Mouse (Mus musculus) myocyte (in vitro differentiated cells): ENCODE measurements around the gene Zdhhc1. TPM values are rescaled to one million over a fixed set of nuclear protein-coding genes. Genes with fewer than 3 reads are reported as not detected.

Source experiments
- H3K27me3 ChIP-seq: one replicate; pipeline ENCODE4 v1.6.1; 2011; ENCODE audit not compliant: control insufficient read depth, insufficient read depth, insufficient read length
- H3K36me3 ChIP-seq: one replicate; pipeline ENCODE4 v1.6.1; 2011; ENCODE audit not compliant: control insufficient read depth, insufficient read depth
- H3K4me2 ChIP-seq: one replicate; pipeline ENCODE4 v1.6.1; 2011; ENCODE audit warnings: low read depth, control low read depth
- H3K4me3 ChIP-seq: one replicate; pipeline ENCODE4 v1.5.1; 2011; ENCODE audit warnings: mild to moderate bottlenecking, control low read depth, moderate library complexity
- H3K79me2 ChIP-seq: one replicate; pipeline ENCODE4 v1.6.1; 2011; ENCODE audit not compliant: control insufficient read depth, insufficient read depth
- H3ac ChIP-seq: one replicate; pipeline ENCODE4 v1.6.1; 2011; ENCODE audit not compliant: control insufficient read depth, insufficient read length
- CEBPB ChIP-seq: IDR thresholded peaks from 2 replicates; pipeline ENCODE4 v1.6.1; 2011; ENCODE audit warnings: mild to moderate bottlenecking, moderate library complexity; ENCODE audit not compliant: poor library complexity, insufficient read depth, severe bottlenecking
- E2F4 ChIP-seq: IDR thresholded peaks from one replicate; pipeline ENCODE4 v1.6.1; 2011; ENCODE audit warnings: mild to moderate bottlenecking, control low read depth, moderate library complexity; ENCODE audit not compliant: insufficient read depth
- MAX ChIP-seq: IDR thresholded peaks from one replicate; pipeline ENCODE4 v1.6.1; 2011; ENCODE audit warnings: low read depth, mild to moderate bottlenecking, control low read depth
- MYOD1 ChIP-seq, 3 experiments: IDR thresholded peaks; one replicate each; pipeline ENCODE4 v1.6.1; 2011; ENCODE audit warnings: control low read depth in 2 of 3, low read depth in 2 of 3, mild to moderate bottlenecking in 2 of 3, moderate library complexity in 1 of 3; ENCODE audit not compliant: insufficient read length in 2 of 3, control insufficient read depth in 1 of 3
- MYOG ChIP-seq, 3 experiments: IDR thresholded peaks; one replicate each; pipeline ENCODE4 v1.6.1; 2011; ENCODE audit warnings: control low read depth in 2 of 3, low read depth in 2 of 3, mild to moderate bottlenecking in 2 of 3; ENCODE audit not compliant: insufficient read length in 2 of 3, control insufficient read depth in 1 of 3, insufficient read depth in 1 of 3
- POLR2A ChIP-seq: IDR thresholded peaks from one replicate; pipeline ENCODE4 v1.6.1; 2011; ENCODE audit warnings: low read depth, mild to moderate bottlenecking, control low read depth, moderate library complexity; ENCODE audit not compliant: insufficient read length
- POLR2AphosphoS2 ChIP-seq: IDR thresholded peaks from one replicate; pipeline ENCODE4 v1.6.1; 2011; ENCODE audit warnings: low read depth, control low read depth; ENCODE audit not compliant: insufficient read length
- REST ChIP-seq: IDR thresholded peaks from one replicate; pipeline ENCODE4 v1.6.1; 2011; ENCODE audit warnings: mild to moderate bottlenecking, control low read depth, moderate library complexity; ENCODE audit not compliant: insufficient read depth, insufficient read length
- SRF ChIP-seq: IDR thresholded peaks from one replicate; pipeline ENCODE4 v1.6.1; 2011; ENCODE audit warnings: low read depth; ENCODE audit not compliant: control insufficient read depth, insufficient read length
- TCF12 ChIP-seq: IDR thresholded peaks from one replicate; pipeline ENCODE4 v1.6.1; 2011; ENCODE audit warnings: mild to moderate bottlenecking, control low read depth; ENCODE audit not compliant: poor library complexity, insufficient read depth, severe bottlenecking
- TCF3 ChIP-seq: IDR thresholded peaks from one replicate; pipeline ENCODE4 v1.6.1; 2011; ENCODE audit warnings: low read depth, control low read depth; ENCODE audit not compliant: insufficient read length
- USF1 ChIP-seq: IDR thresholded peaks from one replicate; pipeline ENCODE4 v1.6.1; 2011; ENCODE audit warnings: low read depth, mild to moderate bottlenecking, control low read depth, moderate library complexity
- polyA plus RNA-seq: library from polyadenylated mRNA; unstranded; fragments of >200 nt; fragmentation: generic; extraction: Trizol; gene quantifications from one replicate; pipeline ENCODE4 v1.2.1, GENCODE M21; 2012; ENCODE audit warnings: missing spikeins

Gene Zdhhc1
- polyA plus RNA-seq, 1 experiment = 17.3 TPM

GRCm38 (mm10) chr8:105489281-105489680 lies 7.4 kb downstream of the Zdhhc1 start:
- TF ChIP-seq POLR2AphosphoS2 = no peak
- TF ChIP-seq TCF3 = no peak
- no peak for TF ChIP-seq USF1
- no peak for TF ChIP-seq E2F4
- no peak for TF ChIP-seq CEBPB
- TF ChIP-seq TCF12 = no peak
- TF ChIP-seq MYOG (IDR thresholded peaks at IDR 0.05; ENCODE audit: control insufficient read depth in 1 of 3, insufficient read depth in 1 of 3, insufficient read length in 2 of 3, low read depth in 2 of 3) = no peak
- TF ChIP-seq MAX = no peak
- no peak for TF ChIP-seq MYOD1 (IDR thresholded peaks at IDR 0.05; ENCODE audit: control insufficient read depth in 1 of 3, insufficient read length in 2 of 3, low read depth in 2 of 3)
- no peak for TF ChIP-seq POLR2A
- no peaks in the 10 kb centered on the region for H3K27me3 ChIP-seq

GRCm38 (mm10) chr8:105488082-105488481 lies 8.6 kb downstream of the Zdhhc1 start:
- H3K36me3 ChIP-seq = peaks cover 18% of the 10 kb centered on the region
- H3ac ChIP-seq = no peak overlapping the region
- no peak overlapping the region for H3K4me3 ChIP-seq
- no peak overlapping the region for H3K4me2 ChIP-seq
- no peak for TF ChIP-seq MYOG (IDR thresholded peaks at IDR 0.05; ENCODE audit: control insufficient read depth in 1 of 3, insufficient read depth in 1 of 3, insufficient read length in 2 of 3, low read depth in 2 of 3)
- no peak for TF ChIP-seq TCF12
- no peak for TF ChIP-seq SRF
- TF ChIP-seq E2F4 = no peak
- TF ChIP-seq REST = no peak
- no peak for TF ChIP-seq CEBPB
- no peak for TF ChIP-seq TCF3
- TF ChIP-seq POLR2AphosphoS2 = no peak
- no peak for TF ChIP-seq USF1
- no peaks in the 10 kb centered on the region for H3K27me3 ChIP-seq
- H3K79me2 ChIP-seq = no peaks in the 10 kb centered on the region

More at GRCm38 (mm10) chr8:105489281-105489680, 7.4 kb downstream of the Zdhhc1 start:
- Histone ChIP-seq H3ac (no peak overlapping the region), H3K79me2 (no peaks in the 10 kb centered on the region), H3K36me3 (peaks cover 18% of the 10 kb centered on the region), H3K4me3 (no peak overlapping the region), H3K4me2 (no peak overlapping the region)

GRCm38 (mm10) chr8:105484392-105484791 lies 12.3 kb downstream of the Zdhhc1 start:
- peaks cover 18% of the 10 kb centered on the region for H3K36me3 ChIP-seq
- no peaks in the 10 kb centered on the region for H3K27me3 ChIP-seq
- TF ChIP-seq USF1 (no peak), MYOG (IDR thresholded peaks at IDR 0.05; ENCODE audit: control insufficient read depth in 1 of 3, insufficient read depth in 1 of 3, insufficient read length in 2 of 3, low read depth in 2 of 3) (peak in 1 of 3 experiments; percentile 8)
- no peaks in the 10 kb centered on the region for H3K79me2 ChIP-seq
- H3K4me2 ChIP-seq = peak overlapping the region; percentile 43
- no peak overlapping the region for H3ac ChIP-seq
- H3K4me3 ChIP-seq = no peak overlapping the region

GRCm38 (mm10) chr8:105484030-105484368 lies 12.7 kb downstream of the Zdhhc1 start:
- peak overlapping the region; percentile 43 for H3K4me2 ChIP-seq
- H3K27me3 ChIP-seq = no peaks in the 10 kb centered on the region
- no peaks in the 10 kb centered on the region for H3K79me2 ChIP-seq
- peaks cover 18% of the 10 kb centered on the region for H3K36me3 ChIP-seq
- no peak overlapping the region for H3K4me3 ChIP-seq
- TF ChIP-seq MAX (no peak), MYOG (IDR thresholded peaks at IDR 0.05; ENCODE audit: control insufficient read depth in 1 of 3, insufficient read depth in 1 of 3, insufficient read length in 2 of 3, low read depth in 2 of 3) (no peak), CEBPB (no peak), TCF12 (no peak), USF1 (no peak), MYOD1 (IDR thresholded peaks at IDR 0.05; ENCODE audit: control insufficient read depth in 1 of 3, insufficient read length in 2 of 3, low read depth in 2 of 3) (no peak), SRF (no peak), POLR2AphosphoS2 (no peak), POLR2A (no peak), TCF3 (no peak), E2F4 (no peak), REST (no peak)
- H3ac ChIP-seq = no peak overlapping the region

- Histone ChIP-seq H3K27me3 (no peaks in the 10 kb centered on the region), H3K4me2 (peak overlapping the region; percentile 43), H3ac (no peak overlapping the region), H3K4me3 (no peak overlapping the region), H3K36me3 (peaks cover 18% of the 10 kb centered on the region), H3K79me2 (no peaks in the 10 kb centered on the region)
- TF ChIP-seq USF1 = no peak
- TF ChIP-seq MYOD1 (IDR thresholded peaks at IDR 0.05; ENCODE audit: control insufficient read depth in 1 of 3, insufficient read length in 2 of 3, low read depth in 2 of 3) = no peak
- TF ChIP-seq MYOG (IDR thresholded peaks at IDR 0.05; ENCODE audit: control insufficient read depth in 1 of 3, insufficient read depth in 1 of 3, insufficient read length in 2 of 3, low read depth in 2 of 3) = peak in 1 of 3 experiments; percentile 15
- no peak for TF ChIP-seq POLR2AphosphoS2
- TF ChIP-seq SRF = no peak
Observed at GRCm38 (mm10) chr8:105483212-105484029, 13.3 kb downstream of the Zdhhc1 start.
